Comparison of ENCODE assay signal across 15 mouse cellular contexts in the genomic region with DNA sequence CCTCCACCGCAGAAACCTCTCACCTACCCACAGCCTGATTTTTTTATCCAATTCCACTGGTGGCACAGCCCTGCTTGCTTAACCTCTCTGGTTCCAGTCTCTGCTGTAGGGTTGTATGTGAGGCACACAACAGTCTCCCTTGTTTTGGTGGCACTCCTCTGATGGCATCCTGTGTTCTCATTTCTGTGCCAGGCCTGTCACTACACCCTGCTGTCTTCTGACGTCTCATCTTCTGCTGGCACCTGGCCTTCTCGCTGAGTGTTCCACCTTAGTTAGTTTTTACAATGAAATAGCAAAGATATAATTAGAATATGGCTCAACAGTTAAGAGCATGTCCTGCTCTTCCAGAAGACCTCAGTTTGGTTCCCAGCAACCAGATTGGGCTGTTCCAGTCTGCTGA. TPM values are rescaled to one million over a fixed set of nuclear protein-coding genes. Genes with fewer than 3 reads are reported as not detected.
DNase-seq lines count a peak whose midpoint lies in the region; ATAC-seq lines count a peak whose summit lies in the region.
"Had no signal": no experiment of that assay in that cellular context is flagged by ENCODE, and none has a peak within 500 bp of the region (broad histone marks: within the 10 kb centered on the region; RNA-seq: fewer than 3 reads in every experiment).

No protein-coding gene starts in this region.

- peaks cover 78% of the 10 kb centered on the region for H3K4me1 ChIP-seq in heart, embryonic 16.5 days (ENCODE audit: control insufficient read depth, insufficient read depth, low read length)

- no peaks in the 10 kb centered on the region for H3K9me3 ChIP-seq in heart, embryonic 16.5 days (replicated peaks; ENCODE audit: control insufficient read depth, low read length)
- H3K9me3 ChIP-seq: neural tube, embryonic 12.5 days had no signal

- H3K27me3 ChIP-seq in heart, embryonic 16.5 days (ENCODE audit: control insufficient read depth, insufficient read depth, low read length) = no peaks in the 10 kb centered on the region
- H3K27me3 ChIP-seq: neural tube, embryonic 12.5 days had no signal

- intact Hi-C loops in heart, postnatal 36 days (cut with DNase I) = loop anchor here (5.0 kb wide), 1 partner anchor 138 kb away; no protein-coding TSS in a partner anchor

- peak overlapping the region; percentile 61 for H3K27ac ChIP-seq in heart, embryonic 16.5 days (ENCODE audit: low read length)
- H3K27ac ChIP-seq: neural tube, embryonic 12.5 days had no signal

- 67% methylated on average over 3 of the region's 3 CpGs for WGBS in heart, embryonic 16.5 days

- DNase-seq in heart, adult 11 months = peak; percentile 91
- no peak for DNase-seq in heart, postnatal 36 days
- peak; percentile 13 for DNase-seq in thymus, postnatal 0 days (ENCODE audit: low spot score)
- no peak for DNase-seq in thymus, adult 18-20 months
- DNase-seq in kidney, postnatal 4 days = no peak
- no peak for DNase-seq in retina, embryonic 14.5 days (ENCODE audit: low spot score)
- DNase-seq in thymus, postnatal 10 days (ENCODE audit: low spot score in 2 of 2) = no peak
- DNase-seq: adrenal gland, adult 8-10 months; B cell, adult 2 months; kidney, adult 18-20 months; kidney, postnatal 36 days; lung, postnatal 36 days; midbrain, embryonic 14.5 days had no signal

- H3K4me3 ChIP-seq in heart, embryonic 16.5 days (ENCODE audit: low read length) = no peak overlapping the region
- H3K4me3 ChIP-seq: neural tube, embryonic 12.5 days had no signal

- ATAC-seq in heart, embryonic 16.5 days (replicated peaks; ENCODE audit: extremely low read depth, insufficient read depth, low FRiP score) = no peak

- no peaks in the 10 kb centered on the region for H3K36me3 ChIP-seq in heart, embryonic 16.5 days (ENCODE audit: control insufficient read depth, insufficient read depth)
- H3K36me3 ChIP-seq: neural tube, embryonic 12.5 days had no signal

- no peak overlapping the region for H3K4me2 ChIP-seq in heart, embryonic 16.5 days (ENCODE audit: low read depth, low read length)
- H3K4me2 ChIP-seq: neural tube, embryonic 12.5 days had no signal

- no peak overlapping the region for H3K9ac ChIP-seq in heart, embryonic 16.5 days (ENCODE audit: low read length)
- H3K9ac ChIP-seq: neural tube, embryonic 12.5 days had no signal

RNA-seq across cellular contexts. Expression of a gene that starts 49.5 kb away (rescaled TPM):
- total RNA-seq in heart, postnatal 36 days (2021) = 10 to 100 TPM; 45.2 to 48.6 TPM
- polyA plus RNA-seq in thymus, postnatal 0 days (2015; fragmentation: Nextera tagmentation; extraction: Ambion mirVana) = 41.5 and 42.7 TPM in 2 replicates
- 107 and 109 TPM in 2 replicates for polyA plus RNA-seq in heart, embryonic 16.5 days (2015; fragmentation: Nextera tagmentation; extraction: Ambion mirVana)

Comparison
In these comparisons a context has a peak if more than half of its experiments do, and no peak if none do; other contexts are left out.
1. DNase-seq: peak in heart, adult 11 months (single experiment) and thymus, postnatal 0 days (single experiment); none in heart, postnatal 36 days (0 of 2), thymus, adult 18-20 months (0 of 2), kidney, postnatal 4 days (0 of 2), retina, embryonic 14.5 days (single experiment) and thymus, postnatal 10 days (0 of 2).